Mouse (Mus musculus) c-Kit-positive CD71-positive TER-119-negative erythroid progenitor cells, embryonic 14.5 days (primary cell): ENCODE data around the gene Dab2ip.

Experiments used
- DNase-seq: peaks from one replicate; pipeline ENCODE4 v3.0.0-alpha.2; 2013; ENCODE audit warnings: low read depth

Dab2ip gene

DNA sequence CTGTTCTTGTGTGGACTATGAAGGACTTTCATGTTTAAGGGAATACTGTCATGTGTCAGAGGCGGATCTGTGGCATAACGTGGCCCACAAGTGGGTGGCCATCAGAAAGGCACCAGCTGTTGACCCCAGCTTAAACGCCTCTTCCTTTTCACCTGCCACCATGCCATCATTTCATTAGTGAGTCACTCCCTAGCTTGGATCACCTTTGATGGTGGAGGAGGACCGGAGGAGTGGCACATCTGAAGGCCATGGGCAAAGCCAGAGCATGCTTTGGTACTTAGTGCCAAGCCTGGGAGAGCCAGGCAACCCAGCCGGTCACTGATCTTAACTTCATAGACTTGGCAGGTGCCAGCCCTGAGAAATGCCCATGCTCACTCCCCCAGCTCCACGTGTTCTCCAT is 96.7 kb downstream of the Dab2ip start:
- DNase-seq, result no peak

- no peak for DNase-seq
Measured at GRCm38 (mm10) chr2:35655996-35656395, 97.9 kb downstream of the Dab2ip start.

- no peak for DNase-seq
Measured at GRCm38 (mm10) chr2:35658311-35658710, 100.2 kb downstream of the Dab2ip start.

- no peak for DNase-seq
Measured at GRCm38 (mm10) chr2:35659578-35660194, 101.6 kb downstream of the Dab2ip start.

DNA sequence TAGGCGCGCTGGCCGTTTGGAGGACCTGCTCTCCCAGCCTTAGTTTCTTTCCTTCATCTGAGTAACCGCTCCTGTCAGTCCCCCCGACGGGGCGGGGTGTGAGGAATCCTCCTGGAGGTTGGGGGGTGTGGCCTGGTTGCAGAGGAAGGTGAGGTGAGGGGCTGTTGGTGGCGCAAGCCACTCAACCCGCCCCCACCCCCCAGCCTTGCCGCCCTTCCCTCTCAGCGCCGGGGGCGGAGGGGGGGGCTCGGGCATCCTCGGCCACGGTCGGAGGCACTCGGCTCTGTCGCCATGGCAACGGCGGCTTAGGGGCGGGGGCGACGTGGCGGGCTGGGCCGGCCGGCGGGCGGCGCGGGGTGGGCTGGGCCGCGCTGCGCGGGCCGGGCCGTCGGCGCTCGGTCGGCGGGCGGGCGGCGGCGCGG is 102.9 kb downstream of the Dab2ip start:
- no peak for DNase-seq

- no peak for DNase-seq
Measured at GRCm38 (mm10) chr2:35661454-35662000, 103.5 kb downstream of the Dab2ip start.

DNA sequence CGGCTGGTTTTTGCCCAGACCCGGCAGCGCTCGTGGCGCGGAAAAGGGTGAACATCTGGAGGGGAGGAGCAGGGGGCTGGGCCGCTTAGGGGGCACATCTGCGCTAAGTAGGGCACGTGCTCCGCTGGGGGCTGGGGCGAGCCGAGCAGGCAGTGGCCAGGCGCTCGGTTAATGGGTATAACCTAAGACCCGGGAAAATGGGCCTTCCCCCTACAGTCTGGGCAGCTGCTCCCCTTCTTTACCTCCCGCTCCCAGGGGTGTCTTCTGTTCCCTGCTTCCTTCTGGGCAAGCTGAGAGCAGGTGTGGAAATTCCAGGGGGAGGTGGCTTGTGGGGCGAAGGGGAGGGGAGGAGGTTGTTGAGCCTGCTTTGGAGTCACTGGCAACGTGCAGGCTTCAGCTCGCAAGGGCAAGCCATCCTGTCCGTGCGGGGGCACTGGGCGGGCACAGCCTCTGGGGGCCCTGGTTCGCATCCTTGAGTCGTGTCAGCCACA is 104.0 kb downstream of the Dab2ip start:
- no peak for DNase-seq

DNA sequence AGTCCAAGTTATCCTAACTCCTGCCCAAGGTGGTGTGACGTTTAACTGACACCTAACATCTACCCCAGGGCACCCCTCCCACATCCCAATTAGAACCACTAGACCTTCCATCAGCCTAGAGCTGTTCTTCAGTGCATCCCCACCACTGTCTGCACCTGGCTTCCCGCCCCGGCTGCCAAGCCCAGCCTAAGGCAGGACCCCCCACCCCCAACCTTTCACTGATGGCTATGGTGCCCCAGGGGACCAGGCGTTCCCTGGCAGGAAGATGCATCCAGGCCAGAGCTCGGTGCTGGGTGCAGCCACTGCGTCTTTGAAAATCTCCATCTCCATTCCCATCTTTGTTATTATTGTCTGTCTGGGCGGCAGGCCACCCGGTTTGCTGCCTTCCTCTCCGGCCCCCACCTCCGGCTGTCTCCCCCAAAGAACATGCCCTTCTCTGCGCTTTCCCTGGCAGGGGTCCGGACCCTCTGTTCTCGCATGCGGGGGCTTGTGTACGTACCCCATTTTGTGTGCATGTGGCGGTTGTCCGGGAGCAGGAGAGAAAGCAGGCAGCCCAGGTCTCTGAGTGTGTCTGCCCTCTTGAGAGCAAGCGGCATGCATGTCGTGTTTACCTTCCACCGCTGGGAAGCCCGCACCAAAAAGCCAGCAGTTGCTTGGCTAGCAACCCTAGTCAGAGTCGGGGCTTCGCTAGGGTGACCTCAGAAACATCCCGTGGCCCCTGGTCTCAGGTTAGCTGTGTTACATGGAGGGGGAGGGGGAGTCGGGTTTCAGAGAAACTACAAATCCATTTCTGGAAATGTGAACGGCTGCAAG is 104.9 kb downstream of the Dab2ip start:
- DNase-seq, result no peak

DNA sequence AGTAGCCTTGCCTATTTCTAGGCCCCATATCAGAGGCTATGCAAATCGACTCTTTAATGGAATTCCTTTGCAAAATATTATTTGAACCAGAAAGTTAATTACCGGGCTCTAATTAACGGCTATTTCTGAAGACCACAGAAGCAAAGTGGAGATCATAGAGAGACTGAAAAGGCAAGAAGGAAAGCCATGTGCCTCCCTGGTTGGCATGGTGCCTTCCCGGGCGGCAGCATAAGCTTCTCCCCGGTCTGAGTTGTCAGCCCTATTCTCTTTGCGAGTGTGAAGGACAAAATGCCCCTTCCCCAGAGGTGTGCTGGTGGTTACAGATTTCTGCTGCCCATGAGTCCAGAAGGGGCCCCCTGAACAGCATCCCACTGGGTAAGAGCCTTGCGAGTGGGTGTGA is 109.7 kb downstream of the Dab2ip start:
- no peak for DNase-seq

DNA sequence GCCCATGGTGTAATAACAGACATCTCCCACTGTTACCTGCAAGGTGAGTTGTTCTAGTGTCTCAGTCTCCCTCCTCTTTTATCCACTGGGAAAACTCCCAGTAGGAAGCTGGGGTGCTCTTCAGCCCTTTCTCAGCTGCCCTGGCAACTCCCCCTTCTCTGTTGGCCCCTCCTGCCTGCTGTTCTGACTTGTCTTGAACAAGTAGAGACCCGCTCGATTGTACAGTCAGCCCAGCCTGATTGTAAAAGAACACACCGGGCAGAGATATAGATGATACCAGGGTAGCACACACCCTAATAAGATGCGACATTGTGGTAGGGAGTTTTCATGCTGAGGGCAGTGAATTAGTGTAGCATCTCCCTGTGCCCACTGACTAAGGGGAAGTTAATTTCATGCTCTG is 111.2 kb downstream of the Dab2ip start:
- no peak for DNase-seq

- no peak for DNase-seq
Measured at GRCm38 (mm10) chr2:35669748-35670147, 111.7 kb downstream of the Dab2ip start.

DNA sequence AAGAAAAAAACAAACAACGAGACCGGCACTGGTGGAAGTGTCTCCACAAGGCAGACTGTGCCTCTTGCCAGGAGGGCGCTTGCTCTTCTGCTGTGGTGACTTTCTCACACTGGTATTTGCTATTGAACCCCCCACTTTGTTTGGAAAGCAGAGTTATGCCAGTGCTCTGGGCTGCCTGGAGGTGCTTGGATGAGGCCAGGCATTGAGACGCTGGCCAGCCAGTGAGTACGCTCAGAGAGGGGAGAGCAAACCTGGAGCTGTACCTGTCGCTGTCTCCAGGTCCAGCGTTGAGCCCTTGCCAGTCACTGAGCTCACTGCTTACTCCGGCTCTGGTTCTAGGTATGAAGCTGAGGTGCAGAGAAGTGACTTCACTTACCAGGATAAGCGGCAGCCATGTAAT is 112.2 kb downstream of the Dab2ip start:
- DNase-seq, result no peak

DNA sequence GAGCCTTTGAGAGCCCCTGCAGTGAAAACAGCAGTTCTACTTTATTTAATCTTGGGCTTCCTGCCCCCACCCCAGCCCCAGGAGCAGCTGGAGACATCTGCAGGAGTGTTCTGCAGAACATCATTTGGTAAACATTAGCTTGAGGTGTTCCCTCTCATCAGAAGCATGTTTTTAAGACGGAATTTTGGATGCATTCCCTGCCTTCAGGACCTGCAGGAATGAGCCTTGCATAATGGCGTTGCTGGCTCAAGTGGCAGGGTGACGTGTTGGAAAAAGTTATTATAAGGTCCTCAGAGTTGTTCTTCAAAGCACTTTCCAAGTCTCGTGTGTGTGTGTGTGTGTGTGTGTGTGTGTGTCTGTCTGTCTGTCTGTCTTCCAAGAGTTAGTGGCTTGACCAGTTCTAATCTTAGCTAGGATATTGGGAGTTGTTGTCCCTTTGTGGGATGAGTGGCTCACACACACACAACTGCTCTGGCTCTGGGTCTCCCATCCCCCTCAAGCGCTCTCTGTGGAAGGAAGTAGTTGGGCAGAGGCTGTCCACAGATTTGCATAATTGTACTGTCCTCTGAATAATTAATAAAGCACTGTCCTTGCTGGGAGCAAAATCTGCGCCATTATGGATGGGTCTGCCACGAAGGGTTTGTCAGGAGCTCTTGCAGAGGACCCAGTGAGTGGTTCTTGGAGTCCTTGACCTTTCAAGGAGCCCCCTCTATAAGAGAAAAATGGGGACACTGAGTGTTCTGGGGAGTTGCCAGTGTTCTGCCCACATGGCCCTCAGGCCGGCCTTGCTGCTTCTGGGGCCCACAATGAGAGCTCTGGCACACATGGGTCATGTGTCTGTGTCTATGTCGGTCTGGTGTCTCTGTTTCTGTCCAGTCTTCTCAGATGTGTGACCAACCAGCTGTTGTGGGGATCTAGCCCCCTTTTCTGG is 114.2 kb downstream of the Dab2ip start:
- DNase-seq, result no peak

DNA sequence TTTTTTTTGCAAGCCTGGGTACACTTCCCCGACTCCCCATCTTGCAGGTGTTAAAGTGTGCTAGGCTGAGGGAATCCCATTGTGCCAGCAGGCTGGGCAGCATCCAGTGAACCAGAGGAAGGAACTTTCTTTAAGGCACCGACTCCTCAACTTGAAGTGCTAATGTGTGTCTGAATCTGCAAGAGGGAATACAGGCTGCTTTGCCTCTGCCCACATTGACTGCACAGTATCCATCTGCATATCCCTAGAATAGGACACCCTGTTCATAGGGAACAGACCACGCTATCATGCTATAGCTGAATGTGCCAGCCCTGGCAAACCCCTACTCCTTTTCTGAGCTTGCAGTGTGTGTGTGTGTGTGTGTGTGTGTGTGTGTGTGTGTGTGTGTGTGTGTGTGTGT is 115.1 kb downstream of the Dab2ip start:
- DNase-seq, result no peak

- no peak for DNase-seq
Measured at GRCm38 (mm10) chr2:35673986-35674385, 115.9 kb downstream of the Dab2ip start.

- DNase-seq, result no peak
Measured at GRCm38 (mm10) chr2:35674431-35674830, 116.4 kb downstream of the Dab2ip start.

- no peak for DNase-seq
Measured at GRCm38 (mm10) chr2:35676075-35676665, 118.1 kb downstream of the Dab2ip start.

- no peak for DNase-seq
Measured at GRCm38 (mm10) chr2:35677855-35678254, 119.8 kb downstream of the Dab2ip start.

DNA sequence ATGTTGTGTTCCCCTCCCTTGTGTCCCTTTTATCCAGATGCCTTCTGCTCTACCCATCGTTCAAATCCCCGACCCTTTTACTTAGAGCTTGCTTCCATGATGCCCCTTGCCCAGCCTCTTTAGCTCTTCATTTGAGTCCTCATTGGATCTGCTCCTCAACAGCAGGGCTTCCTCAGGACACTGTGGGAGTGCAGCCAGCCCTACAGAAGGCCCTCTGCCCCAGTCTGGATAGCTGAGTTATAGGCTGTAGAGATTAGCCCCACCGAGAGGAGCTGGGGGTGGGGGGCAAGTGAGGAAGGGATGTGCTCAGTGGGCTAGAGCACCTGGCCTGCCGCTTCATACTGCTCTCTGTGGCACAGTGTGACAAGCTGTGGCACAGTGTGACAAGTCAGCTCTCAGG is 120.4 kb downstream of the Dab2ip start:
- no peak for DNase-seq

DNA sequence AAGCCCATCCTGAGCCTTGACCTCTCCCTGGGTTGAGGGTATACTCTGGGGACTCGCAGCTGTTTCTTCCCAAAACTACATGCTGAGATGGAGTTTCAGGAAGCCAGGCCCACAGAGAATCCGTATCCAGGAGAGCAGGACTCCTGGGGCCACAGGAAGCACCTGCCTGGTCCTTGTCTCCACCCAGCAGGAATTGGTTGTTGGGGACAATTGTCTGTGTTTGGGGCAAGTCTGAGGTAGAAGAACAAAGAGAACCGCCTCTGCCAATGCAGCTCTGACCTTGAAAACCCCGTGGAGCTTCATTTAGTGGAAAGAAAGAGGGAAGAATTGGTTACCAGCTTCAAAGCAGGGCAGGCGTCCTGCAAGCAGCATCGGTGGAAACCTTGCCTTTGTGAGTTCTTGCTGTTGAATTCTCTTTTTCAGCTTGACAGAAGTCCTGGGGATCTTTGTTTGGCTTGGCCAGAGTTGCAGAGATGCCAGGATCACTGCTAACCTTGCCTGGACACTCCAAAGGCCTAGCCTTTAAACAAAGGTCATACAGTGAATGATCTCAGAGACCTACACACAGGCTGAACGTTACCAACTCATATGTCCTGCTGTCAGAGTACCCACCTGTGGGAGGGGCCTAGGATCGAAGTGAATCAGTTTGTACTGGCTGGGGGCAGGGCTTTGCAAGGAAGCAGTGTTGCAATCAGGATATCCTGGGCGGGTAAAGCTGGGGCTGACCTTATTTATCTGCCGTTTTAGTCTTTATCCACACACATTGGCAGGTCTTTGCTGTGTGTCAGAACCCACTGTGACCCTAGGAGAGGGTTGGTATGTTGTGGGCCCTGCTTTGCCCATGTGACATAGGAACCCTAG is 122.0 kb downstream of the Dab2ip start:
- DNase-seq, result no peak

- DNase-seq, result no peak
Measured at GRCm38 (mm10) chr2:35680833-35681232, 122.8 kb downstream of the Dab2ip start.
